Mouse (Mus musculus) adrenal gland, postnatal 36 days (tissue): Measurements from ENCODE around the gene Olfr364-ps1. TPM values are rescaled to one million over a fixed set of nuclear protein-coding genes. Genes with fewer than 3 reads are reported as not detected.

Source experiments
- DNase-seq, 2 experiments: peaks; one replicate each; pipeline ENCODE4 v3.0.0; 2021; ENCODE audit warnings: mixed read lengths in 1 of 2
- long read RNA-seq, 2 experiments: library from polyadenylated mRNA; stranded (forward); transcript quantifications; one replicate each; pipeline ENCODE4 v2.0.0; 2021; ENCODE audit warnings: borderline sequencing depth in 2 of 2
- total RNA-seq, 2 experiments: library from RNA; stranded (reverse); gene quantifications; 2 replicates each; pipeline ENCODE4 v1.2.3; 2021

Olfr364-ps1 gene
- not detected for total RNA-seq
- long read RNA-seq, experiment 1, result 0 reads
- long read RNA-seq, experiment 2, result 0 reads

DNA sequence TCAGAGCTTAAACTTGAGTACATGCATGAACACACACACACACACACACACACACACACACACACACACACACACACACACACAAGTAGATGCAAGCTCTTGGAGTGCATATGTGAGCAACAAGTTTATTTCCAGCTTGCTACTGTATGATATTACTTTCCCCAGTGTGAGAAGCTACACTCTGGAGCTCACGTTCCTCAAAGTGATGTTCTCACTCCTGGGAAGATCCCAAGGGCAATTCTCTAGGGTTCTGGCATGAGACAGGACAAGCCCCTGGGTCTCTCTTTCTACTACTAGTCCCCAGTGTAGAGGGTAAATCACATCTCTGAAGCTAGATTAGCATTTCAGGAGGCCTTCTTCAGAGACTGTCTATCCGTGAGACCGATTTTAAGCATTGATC lies at the start of gene Olfr364-ps1:
TSS of gene Olfr364-ps1 (plus strand) at position 301 of the 400 bp plus-strand sequence.
- DNase-seq, result no peak

DNA sequence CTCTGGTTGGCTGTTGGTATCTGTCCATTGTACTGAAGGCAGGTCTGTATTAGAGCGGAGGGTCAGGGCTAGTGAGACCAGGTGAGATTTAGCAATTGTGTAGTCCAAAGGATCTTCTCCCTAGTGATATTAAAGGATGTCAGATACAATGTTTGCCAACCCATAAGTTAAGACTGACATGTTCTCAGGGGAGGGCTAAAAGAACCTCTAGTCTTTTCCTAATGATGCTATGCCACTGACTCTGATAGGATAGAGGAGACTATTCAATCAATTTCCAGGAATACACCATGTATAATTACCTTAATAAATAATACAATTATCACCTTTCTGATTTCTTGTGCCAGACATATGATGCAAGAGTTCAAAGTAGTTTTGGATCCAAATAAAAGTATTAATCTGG lies 21.3 kb upstream of the Olfr364-ps1 start, which contains the start of gene Olfr362:
TSS of gene Olfr362 (minus strand) at position 101 of the 400 bp plus-strand sequence.
- no peak for DNase-seq

DNA sequence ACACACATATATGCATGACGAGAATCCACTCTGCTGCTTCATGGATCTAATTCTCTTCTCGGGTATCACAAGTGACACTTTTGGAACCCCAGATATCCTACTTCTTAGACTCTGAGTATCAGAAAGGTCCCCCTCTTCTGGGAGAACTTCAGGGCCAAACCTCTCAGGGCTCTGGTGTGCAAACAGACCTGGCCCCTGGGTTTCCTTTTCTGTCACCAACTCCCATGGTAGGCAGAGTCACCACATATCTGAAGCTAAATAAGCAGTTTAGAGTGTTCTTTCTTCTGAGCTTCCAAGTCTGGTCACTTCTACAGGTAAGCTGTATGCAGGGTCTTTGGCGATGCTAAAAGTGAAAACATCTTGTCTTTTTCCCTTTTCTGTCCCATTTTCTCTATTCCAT lies 48.8 kb downstream of the Olfr364-ps1 start, which contains the start of gene Olfr365:
TSS of gene Olfr365 (plus strand) at position 301 of the 400 bp plus-strand sequence.
- DNase-seq, result no peak

Other genes starting within 250 kb of the Olfr364-ps1 start
- gene Olfr353, start 246.4 kb upstream of the Olfr364-ps1 start, total RNA-seq, result not detected
- not detected for gene Olfr354, start 233.6 kb upstream of the Olfr364-ps1 start, total RNA-seq
- gene Olfr355, start 210.4 kb upstream of the Olfr364-ps1 start, total RNA-seq, result not detected
- gene Olfr356, start 202.2 kb upstream of the Olfr364-ps1 start, total RNA-seq, result not detected
- gene Olfr357, start 145.5 kb upstream of the Olfr364-ps1 start, total RNA-seq, result not detected
- not detected for gene Olfr358, start 130.0 kb upstream of the Olfr364-ps1 start, total RNA-seq
- not detected for gene Olfr360, start 73.6 kb upstream of the Olfr364-ps1 start, total RNA-seq
- not detected for gene Olfr361, start 50.0 kb upstream of the Olfr364-ps1 start, total RNA-seq
- gene Olfr362, start 21.4 kb upstream of the Olfr364-ps1 start, total RNA-seq, result not detected
- not detected for gene Olfr365, start 48.9 kb downstream of the Olfr364-ps1 start, total RNA-seq
- gene Olfr366, start 72.3 kb downstream of the Olfr364-ps1 start, total RNA-seq, result not detected
- gene Olfr368, start 187.2 kb downstream of the Olfr364-ps1 start, total RNA-seq, result not detected
- gene Pdcl, start 220.0 kb downstream of the Olfr364-ps1 start, total RNA-seq, result 10 to 100 TPM; 36.9 to 51.0 TPM